Mouse (Mus musculus): ENCODE data around the gene Zfp217. TPM values are rescaled to one million over a fixed set of nuclear protein-coding genes. Genes with fewer than 3 reads are reported as not detected.

The Zfp217 gene
- polyA plus RNA-seq, 1 experiment, result 0.98 TPM

DNA sequence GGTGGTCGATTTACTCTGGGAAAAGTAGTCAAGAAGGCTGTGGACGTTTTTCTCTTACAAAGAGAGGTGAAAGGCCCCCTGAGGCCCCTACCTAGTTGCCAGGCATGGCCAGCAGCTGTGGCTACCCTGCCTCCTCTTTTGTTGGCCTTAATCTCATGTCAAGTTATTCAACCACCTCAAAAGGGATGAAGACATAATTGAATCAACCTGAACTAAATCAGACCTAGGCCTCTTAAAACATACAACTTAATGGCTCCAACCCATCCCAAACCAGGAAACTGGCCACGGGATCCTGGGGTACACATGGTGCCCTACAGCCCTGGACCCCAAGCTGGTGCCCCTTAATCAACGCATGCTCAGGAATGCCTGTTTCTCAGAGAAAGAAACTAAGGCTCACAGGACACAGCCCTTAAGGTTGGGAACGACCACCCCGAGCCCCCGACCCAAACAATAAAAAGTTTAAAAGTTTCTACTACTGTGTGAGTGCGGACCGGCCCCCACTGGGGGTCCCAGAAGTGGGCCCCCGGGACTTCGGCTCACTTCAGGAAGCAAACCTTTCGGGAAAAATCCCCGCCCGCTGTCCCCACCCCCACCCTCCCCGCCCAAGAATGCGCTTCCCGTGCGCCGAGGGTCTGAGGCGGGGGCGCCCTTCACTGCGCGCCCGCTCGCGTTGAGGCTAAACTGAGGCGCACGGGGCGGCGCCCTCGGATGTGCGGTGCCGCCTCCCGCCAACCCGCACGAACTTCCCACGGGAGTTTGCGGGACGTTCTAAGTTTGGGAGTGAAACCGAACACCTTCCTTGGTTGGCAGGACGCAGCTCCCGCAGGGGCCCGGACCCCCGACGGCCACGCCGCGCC is 17.8 kb downstream of the Zfp217 start:
- Histone ChIP-seq H3K4me3 (replicated peaks; ENCODE audit: insufficient read depth, low read depth, low read length) (no peak overlapping the region), H3K27me3 (ENCODE audit: control insufficient read depth, insufficient read depth, low read length) (peaks cover 8% of the 10 kb centered on the region; the same call in 1 of the 2 replicates), H3K4me1 (ENCODE audit: control insufficient read depth, insufficient read depth, low read length) (no peaks in the 10 kb centered on the region), H3K27ac (ENCODE audit: insufficient read depth, low read length) (no peak overlapping the region)
- no peak for DNase-seq
- 4% methylated on average over 48 of the region's 48 CpGs for WGBS
- TF ChIP-seq CTCF (IDR thresholded peaks at IDR 0.05; ENCODE audit: borderline replicate concordance, insufficient read depth, low read depth, low read length) (no peak), POLR2A (IDR thresholded peaks at IDR 0.05; ENCODE audit: borderline replicate concordance, insufficient read depth, low read length) (no peak)

- Histone ChIP-seq H3K4me1 (ENCODE audit: control insufficient read depth, insufficient read depth, low read length) (no peaks in the 10 kb centered on the region), H3K27me3 (ENCODE audit: control insufficient read depth, insufficient read depth, low read length) (peaks cover 6% of the 10 kb centered on the region; the same call in 1 of the 2 replicates), H3K27ac (ENCODE audit: insufficient read depth, low read length) (no peak overlapping the region), H3K4me3 (replicated peaks; ENCODE audit: insufficient read depth, low read depth, low read length) (no peak overlapping the region)
- no peak for DNase-seq
- WGBS, result 68% methylated on average over 5 of the region's 5 CpGs
- no peak for TF ChIP-seq CTCF (IDR thresholded peaks at IDR 0.05; ENCODE audit: borderline replicate concordance, insufficient read depth, low read depth, low read length)
- no peak for TF ChIP-seq POLR2A (IDR thresholded peaks at IDR 0.05; ENCODE audit: borderline replicate concordance, insufficient read depth, low read length)
These were observed 18.5 kb downstream of the Zfp217 start for GRCm38 (mm10) chr2:170129248-170129922.

DNA sequence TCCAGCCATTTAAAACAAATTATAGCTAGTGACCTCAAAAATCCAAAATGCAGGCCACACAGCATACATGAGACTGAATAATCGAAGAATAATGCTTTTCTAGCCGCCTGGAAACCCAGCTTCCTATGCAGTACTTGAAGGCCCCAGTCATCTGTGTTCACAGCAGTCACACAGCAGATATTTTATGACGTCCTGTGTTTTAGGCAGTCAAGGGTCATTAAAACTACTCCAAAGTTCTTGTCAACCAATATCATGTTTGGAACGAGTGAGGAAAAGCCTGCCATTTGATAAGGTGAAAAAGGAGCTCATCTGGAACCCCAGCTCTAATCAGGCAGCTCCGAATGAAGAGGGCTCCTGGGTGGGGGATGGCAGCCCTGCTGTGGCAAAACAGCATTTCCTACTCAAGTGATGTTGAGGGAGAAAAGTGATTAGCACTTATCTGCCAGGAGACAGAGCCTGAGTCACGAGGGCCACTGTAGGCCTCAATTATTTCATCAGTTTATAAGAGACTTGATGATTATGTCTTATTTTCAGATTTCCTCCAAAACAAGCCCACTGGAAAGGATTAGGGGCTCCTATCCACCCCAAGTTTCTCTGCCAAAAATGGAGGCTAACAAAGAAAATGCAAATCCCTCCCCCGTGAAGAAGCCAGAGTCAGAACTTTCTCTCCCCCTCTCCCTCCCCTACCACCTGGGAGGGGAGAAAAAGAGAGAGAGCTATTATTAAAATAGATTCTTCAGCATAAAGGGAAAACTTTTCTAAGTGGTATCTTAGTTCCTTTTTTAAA is 19.2 kb downstream of the Zfp217 start:
- H3K4me3 ChIP-seq (replicated peaks; ENCODE audit: insufficient read depth, low read depth, low read length), result no peak overlapping the region
- TF ChIP-seq POLR2A (IDR thresholded peaks at IDR 0.05; ENCODE audit: borderline replicate concordance, insufficient read depth, low read length), result no peak
- TF ChIP-seq CTCF (IDR thresholded peaks at IDR 0.05; ENCODE audit: borderline replicate concordance, insufficient read depth, low read depth, low read length), result no peak
- 70% methylated on average over 7 of the region's 7 CpGs for WGBS
- DNase-seq, result no peak
- peaks cover 6% of the 10 kb centered on the region; the same call in 1 of the 2 replicates for H3K27me3 ChIP-seq (ENCODE audit: control insufficient read depth, insufficient read depth, low read length)
- no peak overlapping the region for H3K27ac ChIP-seq (ENCODE audit: insufficient read depth, low read length)
- no peaks in the 10 kb centered on the region for H3K4me1 ChIP-seq (ENCODE audit: control insufficient read depth, insufficient read depth, low read length)

- peaks cover 6% of the 10 kb centered on the region; the same call in 1 of the 2 replicates for H3K27me3 ChIP-seq (ENCODE audit: control insufficient read depth, insufficient read depth, low read length)
- 50% methylated on average over 3 of the region's 3 CpGs for WGBS
- TF ChIP-seq POLR2A (IDR thresholded peaks at IDR 0.05; ENCODE audit: borderline replicate concordance, insufficient read depth, low read length), result no peak
- no peak for TF ChIP-seq CTCF (IDR thresholded peaks at IDR 0.05; ENCODE audit: borderline replicate concordance, insufficient read depth, low read depth, low read length)
- DNase-seq, result no peak
- H3K4me3 ChIP-seq (replicated peaks; ENCODE audit: insufficient read depth, low read depth, low read length), result no peak overlapping the region
- no peaks in the 10 kb centered on the region for H3K4me1 ChIP-seq (ENCODE audit: control insufficient read depth, insufficient read depth, low read length)
- no peak overlapping the region for H3K27ac ChIP-seq (ENCODE audit: insufficient read depth, low read length)
These were observed 20.4 kb downstream of the Zfp217 start for GRCm38 (mm10) chr2:170127523-170127922.

- Histone ChIP-seq H3K27ac (ENCODE audit: insufficient read depth, low read length) (no peak overlapping the region), H3K4me3 (replicated peaks; ENCODE audit: insufficient read depth, low read depth, low read length) (no peak overlapping the region), H3K4me1 (ENCODE audit: control insufficient read depth, insufficient read depth, low read length) (no peaks in the 10 kb centered on the region), H3K27me3 (ENCODE audit: control insufficient read depth, insufficient read depth, low read length) (peaks cover 4% of the 10 kb centered on the region; the same call in 1 of the 2 replicates)
- DNase-seq, result no peak
- TF ChIP-seq CTCF (IDR thresholded peaks at IDR 0.05; ENCODE audit: borderline replicate concordance, insufficient read depth, low read depth, low read length), result no peak
- no peak for TF ChIP-seq POLR2A (IDR thresholded peaks at IDR 0.05; ENCODE audit: borderline replicate concordance, insufficient read depth, low read length)
- 89% methylated on average over 1 of the region's 1 CpGs for WGBS
These were observed 21.6 kb downstream of the Zfp217 start for GRCm38 (mm10) chr2:170126266-170126665.

DNA sequence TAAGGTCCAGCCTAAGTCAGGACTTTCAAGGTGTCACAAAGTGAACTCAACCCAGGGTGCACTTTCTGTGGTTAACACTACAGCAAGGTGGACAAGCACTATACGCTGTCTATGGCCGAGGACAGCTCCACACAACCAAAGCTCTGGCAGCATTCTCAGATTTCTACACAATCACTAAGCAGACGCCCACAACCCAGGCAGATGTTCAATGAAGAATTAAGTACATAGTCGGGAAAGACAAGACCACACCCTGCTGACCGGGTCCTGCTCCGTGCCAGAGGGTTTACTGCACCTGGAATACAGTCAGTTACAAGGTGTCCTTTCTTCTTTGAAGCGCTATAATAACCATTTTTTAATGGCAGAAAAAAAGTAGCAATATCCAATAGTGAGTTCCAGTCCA is 25.7 kb downstream of the Zfp217 start:
- Histone ChIP-seq H3K27ac (ENCODE audit: insufficient read depth, low read length) (no peak overlapping the region), H3K4me1 (ENCODE audit: control insufficient read depth, insufficient read depth, low read length) (no peaks in the 10 kb centered on the region), H3K27me3 (ENCODE audit: control insufficient read depth, insufficient read depth, low read length) (no peaks in the 10 kb centered on the region; the same call in 1 of the 2 replicates), H3K4me3 (replicated peaks; ENCODE audit: insufficient read depth, low read depth, low read length) (no peak overlapping the region)
- no peak for TF ChIP-seq CTCF (IDR thresholded peaks at IDR 0.05; ENCODE audit: borderline replicate concordance, insufficient read depth, low read depth, low read length)
- TF ChIP-seq POLR2A (IDR thresholded peaks at IDR 0.05; ENCODE audit: borderline replicate concordance, insufficient read depth, low read length), result no peak
- WGBS, result 85% methylated on average over 7 of the region's 7 CpGs
- no peak for DNase-seq
